Mouse (Mus musculus) erythroblast, embryonic 14.5 days (primary cell): ENCODE measurements around the gene Catip.

Source experiments
- GATA1 ChIP-seq: IDR thresholded peaks from 2 replicates; pipeline ENCODE4 v1.6.1; 2012; ENCODE audit warnings: low read length, inconsistent platforms, mixed read lengths
- TAL1 ChIP-seq: IDR thresholded peaks from 3 replicates; pipeline ENCODE4 v1.6.1; 2012; ENCODE audit warnings: low read length, inconsistent platforms, mixed read lengths

- TF ChIP-seq GATA1 (no peak), TAL1 (no peak)
Measured at GRCm38 (mm10) chr1:74339917-74340316, 22.0 kb upstream of the Catip start.
